Mouse (Mus musculus) forebrain, embryonic 14.5 days (tissue): ENCODE results near the gene Gm20441. TPM values are rescaled to one million over a fixed set of nuclear protein-coding genes. Genes with fewer than 3 reads are reported as not detected.
A peak's percentile ranks its signal among the peaks of the same experiment; 100 is the strongest.

Experiments
- ATAC-seq: fragments of 200-750 bp; cut with Nextera tagmentation; 2 replicates; pipeline ENCODE4 v1.8.0; 2017; ENCODE audit warnings: mild to moderate bottlenecking, moderate library complexity
- DNase-seq: peaks from one replicate; pipeline ENCODE4 v3.0.0-alpha.2; 2015; ENCODE audit warnings: low spot score
- H3K27ac ChIP-seq: fragments of 300-500 bp; sonication (generic); 2 replicates; pipeline ENCODE4 v1.5.1; 2014; ENCODE audit warnings: low read depth, mild to moderate bottlenecking, control low read depth, low read length, moderate library complexity
- H3K27me3 ChIP-seq: fragments of 300-500 bp; sonication (generic); replicated peaks from 2 replicates; pipeline ENCODE4 v1.6.1; 2014; ENCODE audit warnings: low read length, control low read depth, mixed read lengths; ENCODE audit not compliant: control insufficient read depth, insufficient read depth
- H3K36me3 ChIP-seq: fragments of 300-500 bp; sonication (generic); 2 replicates; pipeline ENCODE4 v1.6.1; 2014; ENCODE audit warnings: low read length, control low read depth; ENCODE audit not compliant: control insufficient read depth, insufficient read depth
- H3K4me1 ChIP-seq: fragments of 300-500 bp; sonication (generic); 2 replicates; pipeline ENCODE4 v1.6.1; 2014; ENCODE audit warnings: antibody characterized with exemption, low read length, control low read depth; ENCODE audit not compliant: control insufficient read depth, insufficient read depth
- H3K4me2 ChIP-seq: fragments of 300-500 bp; sonication (generic); 2 replicates; pipeline ENCODE4 v1.6.1; 2014; ENCODE audit warnings: mild to moderate bottlenecking, control low read depth, low read length
- H3K4me3 ChIP-seq: fragments of 300-500 bp; sonication (generic); 2 replicates; pipeline ENCODE4 v1.5.1; 2014; ENCODE audit warnings: low read depth, low read length, control low read depth
- H3K9ac ChIP-seq: fragments of 300-500 bp; sonication (generic); 2 replicates; pipeline ENCODE4 v1.6.1; 2014; ENCODE audit warnings: mild to moderate bottlenecking, low read length, control low read depth, moderate library complexity
- H3K9me3 ChIP-seq: fragments of 300-500 bp; sonication (generic); replicated peaks from 2 replicates; pipeline ENCODE4 v1.6.1; 2016; ENCODE audit warnings: low read length, control low read depth, mixed read lengths; ENCODE audit not compliant: control insufficient read depth
- WGBS: fragments of 180-500 bp; shearing (Covaris S2); extraction: QIAGEN DNeasy Blood & Tissue Kit; methylation state at CpG from one replicate; pipeline ENCODE4 v1.1.7; 2014; 5-methylcytosine and 5-hydroxymethylcytosine counted together
- polyA plus RNA-seq: library from polyadenylated mRNA; unstranded; fragments of >200 nt; fragmentation: Nextera tagmentation; extraction: Ambion mirVana; gene quantifications from 2 replicates; pipeline ENCODE4 v1.2.1, GENCODE M21; 2014

Gene Gm20441
- polyA plus RNA-seq, 1 experiment from 2014 or later, result 0.34 TPM

GRCm38 (mm10) chr10:75760311-75760710 lies 20.4 kb downstream of the Gm20441 start:
- peaks cover 6% of the 10 kb centered on the region for H3K36me3 ChIP-seq
- H3K4me3 ChIP-seq, result no peak overlapping the region
- H3K9ac ChIP-seq, result no peak overlapping the region
- H3K27me3 ChIP-seq, result no peaks in the 10 kb centered on the region
- H3K9me3 ChIP-seq, result 0 out of 2 replicates have a peak, but pooled peaks cover 2% of the 10 kb centered on the region
- no peak overlapping the region for H3K4me2 ChIP-seq
- 95% methylated on average over 3 of the region's 3 CpGs for WGBS
- H3K27ac ChIP-seq, result no peak overlapping the region
- H3K4me1 ChIP-seq, result 0 out of 2 replicates have a peak, but pooled peaks cover 3% of the 10 kb centered on the region
- no peak for ATAC-seq
- no peak for DNase-seq

GRCm38 (mm10) chr10:75756719-75757118 lies 24.0 kb downstream of the Gm20441 start:
- H3K9me3 ChIP-seq, result 0 out of 2 replicates have a peak, but pooled peaks cover 2% of the 10 kb centered on the region
- no peaks in the 10 kb centered on the region for H3K27me3 ChIP-seq
- DNase-seq (no peak), ATAC-seq (no peak)
- no peak overlapping the region for H3K4me2 ChIP-seq
- no peak overlapping the region for H3K9ac ChIP-seq
- H3K27ac ChIP-seq, result no peak overlapping the region
- 95% methylated on average over 11 of the region's 11 CpGs for WGBS
- peaks cover 42% of the 10 kb centered on the region for H3K36me3 ChIP-seq
- no peak overlapping the region for H3K4me3 ChIP-seq
- no peaks in the 10 kb centered on the region for H3K4me1 ChIP-seq

GRCm38 (mm10) chr10:75744017-75744416 lies 36.7 kb downstream of the Gm20441 start:
- peaks cover 76% of the 10 kb centered on the region for H3K36me3 ChIP-seq

GRCm38 (mm10) chr10:75743369-75743768 lies 37.4 kb downstream of the Gm20441 start:
- H3K9me3 ChIP-seq, result no peaks in the 10 kb centered on the region
- ATAC-seq, result peak; percentile 70; the same call in 1 of the 2 replicates
- H3K36me3 ChIP-seq, result peaks cover 78% of the 10 kb centered on the region
- H3K27ac ChIP-seq, result peak overlapping the region; percentile 69; the same call in 1 of the 2 replicates
- H3K4me3 ChIP-seq, result no peak overlapping the region
- H3K9ac ChIP-seq, result no peak overlapping the region
- no peaks in the 10 kb centered on the region for H3K4me1 ChIP-seq
- peak; percentile 56 for DNase-seq
- no peaks in the 10 kb centered on the region for H3K27me3 ChIP-seq
- WGBS, result 84% methylated on average over 12 of the region's 12 CpGs
- H3K4me2 ChIP-seq, result no peak overlapping the region

More at GRCm38 (mm10) chr10:75744017-75744416, 36.7 kb downstream of the Gm20441 start:
- DNase-seq (peak; percentile 94), ATAC-seq (peak; percentile 94)
- H3K27me3 ChIP-seq, result no peaks in the 10 kb centered on the region
- H3K4me1 ChIP-seq, result no peaks in the 10 kb centered on the region
- H3K4me2 ChIP-seq, result no peak overlapping the region
- no peaks in the 10 kb centered on the region for H3K9me3 ChIP-seq
- H3K4me3 ChIP-seq, result no peak overlapping the region
- peak overlapping the region; percentile 70 for H3K27ac ChIP-seq
- H3K9ac ChIP-seq, result no peak overlapping the region
- 42% methylated on average over 3 of the region's 3 CpGs for WGBS

GRCm38 (mm10) chr10:75740866-75741265 lies 39.9 kb downstream of the Gm20441 start:
- no peak overlapping the region for H3K4me3 ChIP-seq
- ATAC-seq (no peak), DNase-seq (no peak)
- WGBS, result 99% methylated on average over 3 of the region's 3 CpGs
- H3K27ac ChIP-seq, result no peak overlapping the region
- no peak overlapping the region for H3K9ac ChIP-seq
- H3K4me1 ChIP-seq, result no peaks in the 10 kb centered on the region
- peaks cover 76% of the 10 kb centered on the region for H3K36me3 ChIP-seq
- H3K4me2 ChIP-seq, result no peak overlapping the region
- H3K27me3 ChIP-seq, result no peaks in the 10 kb centered on the region
- H3K9me3 ChIP-seq, result no peaks in the 10 kb centered on the region

GRCm38 (mm10) chr10:75725449-75725848 lies 55.3 kb downstream of the Gm20441 start:
- Histone ChIP-seq H3K27me3 (no peaks in the 10 kb centered on the region), H3K9me3 (no peaks in the 10 kb centered on the region), H3K9ac (no peak overlapping the region), H3K4me3 (no peak overlapping the region), H3K4me2 (no peak overlapping the region), H3K36me3 (peaks cover 81% of the 10 kb centered on the region), H3K4me1 (no peaks in the 10 kb centered on the region), H3K27ac (no peak overlapping the region)
- no peak for DNase-seq
- 94% methylated on average over 7 of the region's 7 CpGs for WGBS
- no peak for ATAC-seq

Other genes with a start within 250 kb of the Gm20441 start
- 15.7 and 18.8 TPM in 2 replicates for gene Lrrc75b, start 220.6 kb downstream of the Gm20441 start, polyA plus RNA-seq
- gene Ggt1, start 219.3 kb downstream of the Gm20441 start, polyA plus RNA-seq, result 1.1 and 1.2 TPM in 2 replicates
- 1.8 and 2.1 TPM in 2 replicates for gene Ggt5, start 191.6 kb downstream of the Gm20441 start, polyA plus RNA-seq
- 1.3 TPM in 2 replicates for gene Susd2, start 136.9 kb downstream of the Gm20441 start, polyA plus RNA-seq
- gene Cabin1, start 16.6 kb downstream of the Gm20441 start, polyA plus RNA-seq, result 32.0 and 40.5 TPM in 2 replicates
- 65.1 and 79.7 TPM in 2 replicates for gene Ddt, start 7.5 kb downstream of the Gm20441 start, polyA plus RNA-seq
- gene Gstt3, start 460 bp upstream of the Gm20441 start, polyA plus RNA-seq, result 0.67 and 1.2 TPM in 2 replicates
- 11.5 and 13.0 TPM in 2 replicates for gene Gstt1, start 17.6 kb upstream of the Gm20441 start, polyA plus RNA-seq
- not detected in 2 replicates for gene Gstt4, start 41.6 kb upstream of the Gm20441 start, polyA plus RNA-seq
- gene Gstt2, start 56.5 kb upstream of the Gm20441 start, polyA plus RNA-seq, result 4.1 and 6.0 TPM in 2 replicates
- gene Mif, start 79.3 kb upstream of the Gm20441 start, polyA plus RNA-seq, result 1,715 and 2,306 TPM in 2 replicates
- gene Derl3, start 112.5 kb upstream of the Gm20441 start, polyA plus RNA-seq, result 1.6 and 1.7 TPM in 2 replicates
- gene Smarcb1, start 140.7 kb upstream of the Gm20441 start, polyA plus RNA-seq, result 253 and 292 TPM in 2 replicates
- 32.7 TPM in 2 replicates for gene Chchd10, start 152.2 kb upstream of the Gm20441 start, polyA plus RNA-seq
- 19.4 and 25.1 TPM in 2 replicates for gene Mmp11, start 155.5 kb upstream of the Gm20441 start, polyA plus RNA-seq
- gene Gm867, start 159.7 kb upstream of the Gm20441 start, polyA plus RNA-seq, result not detected in 2 replicates
- gene Vpreb3, start 162.1 kb upstream of the Gm20441 start, polyA plus RNA-seq, result 0.63 TPM in 1 of 2 replicates, not detected in the other
- gene Gm5134, start 173.6 kb upstream of the Gm20441 start, polyA plus RNA-seq, result not detected in 2 replicates